Mouse (Mus musculus): ENCODE measurements around the gene Ttll6. TPM values are rescaled to one million over a fixed set of nuclear protein-coding genes. Genes with fewer than 3 reads are reported as not detected.

Gene Ttll6
- polyA plus RNA-seq, 1 experiment from 2014 or later, result 0.12 TPM

DNA sequence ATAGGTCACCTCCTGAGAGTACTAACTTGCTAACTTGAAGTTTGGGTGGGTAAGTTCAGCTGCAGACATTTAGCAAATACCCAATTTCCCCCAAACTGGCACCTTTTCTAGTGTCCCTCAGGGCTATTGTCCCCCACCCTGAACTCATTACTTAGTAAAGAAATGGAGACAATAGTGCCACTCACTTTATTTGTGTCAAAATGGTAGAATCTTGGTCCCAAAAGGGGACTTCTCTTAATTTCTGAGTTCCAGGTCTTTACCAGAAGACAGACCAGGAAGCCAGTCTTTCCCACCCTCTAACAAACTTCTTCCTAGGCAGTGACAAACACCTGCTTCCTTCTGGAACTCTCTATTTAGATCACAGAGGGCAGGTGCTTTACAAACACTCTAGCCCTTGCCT lies 68.2 kb downstream of the Ttll6 start:
- H3K4me2 ChIP-seq (replicated peaks; ENCODE audit: low read depth, low read length), result no peak overlapping the region
- H3K4me1 ChIP-seq (ENCODE audit: control insufficient read depth, insufficient read depth, low read length), result no peaks in the 10 kb centered on the region
- H3K27ac ChIP-seq (ENCODE audit: low read length), result no peak overlapping the region
- no peaks in the 10 kb centered on the region for H3K36me3 ChIP-seq (ENCODE audit: control insufficient read depth, insufficient read depth, low read length)
- H3K27me3 ChIP-seq (ENCODE audit: control insufficient read depth, insufficient read depth, low read length), result peaks cover 74% of the 10 kb centered on the region
- no peak for ATAC-seq (ENCODE audit: insufficient number of reproducible peaks, insufficient read depth, low FRiP score, low read depth)
- H3K4me3 ChIP-seq (ENCODE audit: low read depth, low read length), result no peak overlapping the region
- H3K9ac ChIP-seq (replicated peaks; ENCODE audit: low read depth, low read length), result no peak overlapping the region
- no peaks in the 10 kb centered on the region for H3K9me3 ChIP-seq (ENCODE audit: control insufficient read depth, low read depth, low read length)

DNA sequence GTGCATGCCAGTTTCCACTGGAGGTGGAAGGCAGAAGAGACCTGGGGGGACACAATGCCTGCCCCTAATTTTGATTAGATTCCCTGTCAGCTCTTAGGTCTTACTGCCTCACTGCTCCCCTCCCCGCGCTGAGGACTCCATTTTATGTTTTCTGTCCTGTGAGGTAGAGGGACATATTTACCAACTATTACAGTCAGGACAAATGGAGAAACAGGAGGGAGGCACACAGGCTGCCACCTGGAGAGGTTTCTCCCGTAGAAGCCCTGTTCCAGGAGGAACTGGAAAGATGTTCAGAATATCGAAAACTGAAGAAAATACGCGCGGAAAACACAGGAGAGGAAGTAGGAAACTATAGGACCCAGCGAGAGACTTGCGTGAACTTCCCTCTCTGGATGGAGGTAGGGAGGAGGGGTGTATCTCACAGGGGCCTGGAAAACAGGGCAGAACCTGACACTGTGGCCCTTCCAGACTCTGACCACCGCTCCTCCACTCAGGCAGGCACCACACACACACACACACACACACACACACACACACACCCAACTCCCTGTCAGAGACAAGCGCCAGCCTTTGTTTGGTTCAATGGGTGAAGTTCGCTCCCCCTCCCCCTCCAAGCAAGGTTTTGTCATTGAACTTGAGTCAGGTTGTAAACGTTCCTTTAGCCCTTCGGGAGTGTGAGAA lies 69.0 kb downstream of the Ttll6 start:
- Histone ChIP-seq H3K36me3 (ENCODE audit: control insufficient read depth, insufficient read depth, low read length) (no peaks in the 10 kb centered on the region), H3K9me3 (ENCODE audit: control insufficient read depth, low read depth, low read length) (no peaks in the 10 kb centered on the region), H3K4me1 (ENCODE audit: control insufficient read depth, insufficient read depth, low read length) (no peaks in the 10 kb centered on the region), H3K9ac (replicated peaks; ENCODE audit: low read depth, low read length) (no peak overlapping the region), H3K27me3 (ENCODE audit: control insufficient read depth, insufficient read depth, low read length) (peaks cover 73% of the 10 kb centered on the region), H3K27ac (ENCODE audit: low read length) (no peak overlapping the region), H3K4me2 (replicated peaks; ENCODE audit: low read depth, low read length) (no peak overlapping the region), H3K4me3 (ENCODE audit: low read depth, low read length) (no peak overlapping the region)
- no peak for ATAC-seq (ENCODE audit: insufficient number of reproducible peaks, insufficient read depth, low FRiP score, low read depth)
- WGBS, result 4% methylated on average over 14 of the region's 14 CpGs

DNA sequence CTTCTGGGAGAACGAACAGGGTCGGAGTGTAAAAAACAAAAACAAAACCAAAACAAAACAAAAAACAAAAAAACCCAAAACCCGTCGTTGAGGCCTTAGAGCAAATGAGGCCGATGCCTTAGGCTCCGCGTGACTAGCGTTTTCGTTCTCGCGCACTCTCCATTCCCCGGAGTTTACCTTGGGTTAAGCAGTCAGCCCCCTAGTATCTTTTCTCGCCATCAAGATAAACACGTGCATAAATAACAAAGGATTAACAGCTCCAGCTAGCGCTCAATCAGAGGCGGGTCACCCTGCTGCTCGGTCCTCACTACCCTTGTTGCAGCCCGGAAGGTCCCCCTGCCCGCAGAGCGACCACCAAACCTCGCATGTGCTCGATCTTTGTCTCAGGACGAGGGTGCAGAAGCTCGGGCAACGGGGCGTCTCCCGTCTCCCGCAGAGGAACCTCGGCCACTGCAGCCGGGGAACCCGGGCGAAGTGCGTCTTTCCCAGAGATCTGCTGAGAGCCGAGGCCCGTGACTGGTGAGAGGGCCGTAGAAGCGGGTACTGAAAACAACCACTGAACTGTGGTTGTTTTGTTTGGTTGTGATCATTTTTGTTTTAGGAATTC lies 69.7 kb downstream of the Ttll6 start:
- WGBS, result under 1% methylated on average over 37 of the region's 37 CpGs
- Histone ChIP-seq H3K27ac (ENCODE audit: low read length) (no peak overlapping the region), H3K9me3 (ENCODE audit: control insufficient read depth, low read depth, low read length) (no peaks in the 10 kb centered on the region), H3K27me3 (ENCODE audit: control insufficient read depth, insufficient read depth, low read length) (peaks cover 73% of the 10 kb centered on the region), H3K4me1 (ENCODE audit: control insufficient read depth, insufficient read depth, low read length) (no peaks in the 10 kb centered on the region), H3K4me2 (replicated peaks; ENCODE audit: low read depth, low read length) (no peak overlapping the region), H3K36me3 (ENCODE audit: control insufficient read depth, insufficient read depth, low read length) (no peaks in the 10 kb centered on the region), H3K4me3 (ENCODE audit: low read depth, low read length) (no peak overlapping the region), H3K9ac (replicated peaks; ENCODE audit: low read depth, low read length) (no peak overlapping the region)
- ATAC-seq (ENCODE audit: insufficient number of reproducible peaks, insufficient read depth, low FRiP score, low read depth), result no peak

DNA sequence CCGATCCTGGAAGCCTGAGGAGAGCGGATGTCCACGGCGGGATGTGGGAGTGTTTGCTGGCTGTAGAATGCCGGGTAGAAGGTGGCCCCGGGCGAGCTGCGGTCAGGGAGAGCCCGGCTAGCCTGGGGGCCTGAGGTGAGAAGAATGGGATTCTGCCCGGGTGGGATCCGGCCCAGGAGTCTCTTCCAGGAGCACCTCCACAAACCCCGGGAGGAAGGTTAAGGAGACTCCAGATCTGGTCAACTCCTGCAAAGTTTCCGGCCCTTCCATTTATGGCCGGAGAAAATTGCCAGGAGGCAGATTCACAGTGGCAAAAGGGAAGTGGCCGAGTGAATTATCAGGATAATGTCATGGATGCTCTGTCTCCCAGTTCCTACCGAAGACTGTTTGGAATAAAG lies 70.2 kb downstream of the Ttll6 start:
- no peak for ATAC-seq (ENCODE audit: insufficient number of reproducible peaks, insufficient read depth, low FRiP score, low read depth)
- Histone ChIP-seq H3K4me3 (ENCODE audit: low read depth, low read length) (no peak overlapping the region), H3K27ac (ENCODE audit: low read length) (no peak overlapping the region), H3K27me3 (ENCODE audit: control insufficient read depth, insufficient read depth, low read length) (peaks cover 73% of the 10 kb centered on the region), H3K4me2 (replicated peaks; ENCODE audit: low read depth, low read length) (no peak overlapping the region), H3K36me3 (ENCODE audit: control insufficient read depth, insufficient read depth, low read length) (no peaks in the 10 kb centered on the region), H3K9ac (replicated peaks; ENCODE audit: low read depth, low read length) (no peak overlapping the region), H3K9me3 (ENCODE audit: control insufficient read depth, low read depth, low read length) (no peaks in the 10 kb centered on the region), H3K4me1 (ENCODE audit: control insufficient read depth, insufficient read depth, low read length) (no peaks in the 10 kb centered on the region)
- WGBS, result 2% methylated on average over 16 of the region's 16 CpGs

- Histone ChIP-seq H3K4me1 (ENCODE audit: control insufficient read depth, insufficient read depth, low read length) (no peaks in the 10 kb centered on the region), H3K27me3 (ENCODE audit: control insufficient read depth, insufficient read depth, low read length) (peaks cover 71% of the 10 kb centered on the region), H3K36me3 (ENCODE audit: control insufficient read depth, insufficient read depth, low read length) (no peaks in the 10 kb centered on the region), H3K9ac (replicated peaks; ENCODE audit: low read depth, low read length) (no peak overlapping the region), H3K4me3 (ENCODE audit: low read depth, low read length) (no peak overlapping the region), H3K9me3 (ENCODE audit: control insufficient read depth, low read depth, low read length) (no peaks in the 10 kb centered on the region), H3K4me2 (replicated peaks; ENCODE audit: low read depth, low read length) (no peak overlapping the region), H3K27ac (ENCODE audit: low read length) (no peak overlapping the region)
- no peak for ATAC-seq (ENCODE audit: insufficient number of reproducible peaks, insufficient read depth, low FRiP score, low read depth)
- 4% methylated on average over 11 of the region's 11 CpGs for WGBS
Measured at GRCm38 (mm10) chr11:96204351-96204750, 70.8 kb downstream of the Ttll6 start.

GRCm38 (mm10) chr11:96205426-96206131 lies 72.0 kb downstream of the Ttll6 start:
- H3K9ac ChIP-seq (replicated peaks; ENCODE audit: low read depth, low read length), result no peak overlapping the region
- no peaks in the 10 kb centered on the region for H3K36me3 ChIP-seq (ENCODE audit: control insufficient read depth, insufficient read depth, low read length)
- no peaks in the 10 kb centered on the region for H3K4me1 ChIP-seq (ENCODE audit: control insufficient read depth, insufficient read depth, low read length)
- peaks cover 59% of the 10 kb centered on the region for H3K27me3 ChIP-seq (ENCODE audit: control insufficient read depth, insufficient read depth, low read length)
- no peak for ATAC-seq (ENCODE audit: insufficient number of reproducible peaks, insufficient read depth, low FRiP score, low read depth)
- WGBS, result 2% methylated on average over 15 of the region's 15 CpGs
- no peak overlapping the region for H3K4me3 ChIP-seq (ENCODE audit: low read depth, low read length)
- H3K27ac ChIP-seq (ENCODE audit: low read length), result no peak overlapping the region
- no peaks in the 10 kb centered on the region for H3K9me3 ChIP-seq (ENCODE audit: control insufficient read depth, low read depth, low read length)
- no peak overlapping the region for H3K4me2 ChIP-seq (replicated peaks; ENCODE audit: low read depth, low read length)

Other genes with a start within 250 kb of the Ttll6 start
- 3.2 and 3.8 TPM in 2 replicates for gene B4galnt2, start 218.9 kb upstream of the Ttll6 start, polyA plus RNA-seq (2014; fragmentation: Nextera tagmentation; extraction: Ambion mirVana)
- gene Igf2bp1, start 127.8 kb upstream of the Ttll6 start, polyA plus RNA-seq (2014; fragmentation: Nextera tagmentation; extraction: Ambion mirVana), result 24.9 and 28.5 TPM in 2 replicates
- gene Gip, start 109.2 kb upstream of the Ttll6 start, polyA plus RNA-seq (2014; fragmentation: Nextera tagmentation; extraction: Ambion mirVana), result 1.1 TPM in 1 of 2 replicates, not detected in the other
- 34.6 and 35.5 TPM in 2 replicates for gene Snf8, start 98.9 kb upstream of the Ttll6 start, polyA plus RNA-seq (2014; fragmentation: Nextera tagmentation; extraction: Ambion mirVana)
- gene Ube2z, start 68.4 kb upstream of the Ttll6 start, polyA plus RNA-seq (2014; fragmentation: Nextera tagmentation; extraction: Ambion mirVana), result 33.3 and 35.6 TPM in 2 replicates
- 739 and 807 TPM in 2 replicates for gene Atp5g1, start 58.1 kb upstream of the Ttll6 start, polyA plus RNA-seq (2014; fragmentation: Nextera tagmentation; extraction: Ambion mirVana)
- gene Calcoco2, start 21.8 kb upstream of the Ttll6 start, polyA plus RNA-seq (2014; fragmentation: Nextera tagmentation; extraction: Ambion mirVana), result 0.15 TPM in 1 of 2 replicates, not detected in the other
- not detected in 2 replicates for gene Hoxb13, start 60.5 kb downstream of the Ttll6 start, polyA plus RNA-seq (2014; fragmentation: Nextera tagmentation; extraction: Ambion mirVana)
- 0.25 TPM in 2 replicates for gene Hoxb9, start 137.7 kb downstream of the Ttll6 start, polyA plus RNA-seq (2014; fragmentation: Nextera tagmentation; extraction: Ambion mirVana)
- 2.3 and 2.7 TPM in 2 replicates for gene Hoxb8, start 148.1 kb downstream of the Ttll6 start, polyA plus RNA-seq (2014; fragmentation: Nextera tagmentation; extraction: Ambion mirVana)
- gene Hoxb7, start 152.8 kb downstream of the Ttll6 start, polyA plus RNA-seq (2014; fragmentation: Nextera tagmentation; extraction: Ambion mirVana), result 8.4 and 14.0 TPM in 2 replicates
- gene Hoxb6, start 158.7 kb downstream of the Ttll6 start, polyA plus RNA-seq (2014; fragmentation: Nextera tagmentation; extraction: Ambion mirVana), result 12.4 TPM in 2 replicates
- gene Hoxb5, start 169.6 kb downstream of the Ttll6 start, polyA plus RNA-seq (2014; fragmentation: Nextera tagmentation; extraction: Ambion mirVana), result 21.2 and 23.3 TPM in 2 replicates
- gene Hoxb4, start 184.5 kb downstream of the Ttll6 start, polyA plus RNA-seq (2014; fragmentation: Nextera tagmentation; extraction: Ambion mirVana), result 3.5 and 3.7 TPM in 2 replicates
- gene Hoxb3, start 189.5 kb downstream of the Ttll6 start, polyA plus RNA-seq (2014; fragmentation: Nextera tagmentation; extraction: Ambion mirVana), result 3.6 and 4.7 TPM in 2 replicates
- 23.1 and 25.9 TPM in 2 replicates for gene Hoxb2, start 216.7 kb downstream of the Ttll6 start, polyA plus RNA-seq (2014; fragmentation: Nextera tagmentation; extraction: Ambion mirVana)
- gene Hoxb1, start 232.0 kb downstream of the Ttll6 start, polyA plus RNA-seq (2014; fragmentation: Nextera tagmentation; extraction: Ambion mirVana), result 0.22 and 0.32 TPM in 2 replicates